Mouse (Mus musculus): ENCODE measurements around the gene Scn9a. TPM values are rescaled to one million over a fixed set of nuclear protein-coding genes. Genes with fewer than 3 reads are reported as not detected.

Scn9a gene
- 0.23 and 0.32 TPM in 2 replicates for polyA plus RNA-seq (2021; fragmentation: Nextera tagmentation)
- long read RNA-seq, experiment 1, partial matches to known transcripts = 5 of 8 reads
- long read RNA-seq, experiment 1, other reads (novel, unspliced or antisense) = 3 of 8 reads
- long read RNA-seq, experiment 2, partial matches to known transcripts = 0 of 3 reads
- long read RNA-seq, experiment 2, other reads (novel, unspliced or antisense) = 3 of 3 reads

GRCm38 (mm10) chr2:66634580-66635359 is at the start of gene Scn9a:
Gene Scn9a (minus strand): TSS chr2:66634962.

GRCm38 (mm10) chr2:66440711-66441110 is 194.1 kb downstream of the Scn9a start, which contains the start of gene Scn1a:
Gene Scn1a (minus strand): TSS chr2:66440840.

Other genes with a start within 250 kb of the Scn9a start
- 43.8 and 45.0 TPM in 2 replicates for gene Scn1a, start 194.1 kb downstream of the Scn9a start, polyA plus RNA-seq (2021; fragmentation: Nextera tagmentation)
- gene Scn7a, start 150.0 kb upstream of the Scn9a start, polyA plus RNA-seq (2021; fragmentation: Nextera tagmentation) = 0.34 and 0.64 TPM in 2 replicates